14 mouse cellular contexts compared by ENCODE assay signal in genomic region chr12:76507791-76508190, GRCm38 (mm10). TPM values are rescaled to one million over a fixed set of nuclear protein-coding genes. Genes with fewer than 3 reads are reported as not detected.
DNase-seq lines count a peak whose midpoint lies in the region; ATAC-seq lines count a peak whose summit lies in the region.
"Had no signal": no experiment of that assay in that cellular context is flagged by ENCODE, and none has a peak within 500 bp of the region (broad histone marks: within the 10 kb centered on the region; RNA-seq: fewer than 3 reads in every experiment).

No protein-coding gene starts in this region.

- H3K9me3 ChIP-seq in limb, embryonic 15.5 days: no peaks in the 10 kb centered on the region
- H3K9me3 ChIP-seq: lung, embryonic 15.5 days; stomach, embryonic 15.5 days had no signal

- peak; percentile 79 for ATAC-seq in frontal cortex, adult (ENCODE audit: low TSS enrichment)
- ATAC-seq in limb, embryonic 15.5 days (ENCODE audit: insufficient number of reproducible peaks, low FRiP score, low TSS enrichment, low read depth): no peak

- H3K27me3 ChIP-seq in limb, embryonic 15.5 days: no peaks in the 10 kb centered on the region
- H3K27me3 ChIP-seq: lung, embryonic 15.5 days; stomach, embryonic 15.5 days had no signal

- no peak overlapping the region for H3K4me2 ChIP-seq in limb, embryonic 15.5 days
- H3K4me2 ChIP-seq: lung, embryonic 15.5 days; stomach, embryonic 15.5 days had no signal

- no peak for DNase-seq in frontal cortex, postnatal 10 days (ENCODE audit: low spot score in 2 of 2)
- peak; percentile 63 for DNase-seq in layer of hippocampus, adult 9-11 months
- DNase-seq in layer of hippocampus, postnatal 25 days (ENCODE audit: extremely low spot score in 1 of 2, low spot score in 1 of 2): no peak
- peak; percentile 20 for DNase-seq in embryo, embryonic 11 days
- no peak for DNase-seq in adipocyte (ENCODE audit: low spot score)
- no peak for DNase-seq in yolk sac, embryonic 10.5 days (ENCODE audit: low spot score)
- DNase-seq: adrenal gland, postnatal 25 days; cerebellum, adult 9-10 months; heart, adult 18-20 months had no signal

- H3K9ac ChIP-seq in limb, embryonic 15.5 days: no peak overlapping the region
- H3K9ac ChIP-seq: lung, embryonic 15.5 days; stomach, embryonic 15.5 days had no signal

- H3K4me1 ChIP-seq in limb, embryonic 15.5 days: peaks cover 26% of the 10 kb centered on the region; the same call in 1 of the 2 replicates

- peak overlapping the region; percentile 47 for H3K27ac ChIP-seq in limb, embryonic 15.5 days
- H3K27ac ChIP-seq: lung, embryonic 15.5 days; stomach, embryonic 15.5 days had no signal

- no peak overlapping the region for H3K4me3 ChIP-seq in limb, embryonic 15.5 days
- H3K4me3 ChIP-seq: lung, embryonic 15.5 days; myocyte; stomach, embryonic 15.5 days had no signal

- no peaks in the 10 kb centered on the region for H3K36me3 ChIP-seq in limb, embryonic 15.5 days
- H3K36me3 ChIP-seq: lung, embryonic 15.5 days; stomach, embryonic 15.5 days had no signal

- 56% methylated on average over 5 of the region's 5 CpGs for WGBS in limb, embryonic 15.5 days

RNA-seq across cellular contexts. Expression of gene Plekhg3, which starts 22.9 kb away (rescaled TPM):
- 10 to 100 TPM; 23.2 to 27.5 TPM for total RNA-seq in layer of hippocampus, postnatal 25 days (2021)
- polyA plus RNA-seq in limb, embryonic 15.5 days (2015; fragmentation: Nextera tagmentation; extraction: Ambion mirVana): 6.0 and 8.0 TPM in 2 replicates

Comparison
In these comparisons a context has a peak if more than half of its experiments do, and no peak if none do; other contexts are left out.
1. DNase-seq: peak in layer of hippocampus, adult 9-11 months (single experiment) and embryo, embryonic 11 days (single experiment); none in frontal cortex, postnatal 10 days (0 of 2), layer of hippocampus, postnatal 25 days (0 of 2), adipocyte (single experiment) and yolk sac, embryonic 10.5 days (single experiment).